Mouse (Mus musculus) lung, adult 2 months (tissue): ENCODE measurements around the gene Tlr8.

Source experiments
- CTCF ChIP-seq: fragments of 200-500 bp; IDR thresholded peaks from 2 replicates; pipeline ENCODE4 v1.5.1; 2011; ENCODE audit warnings: mild to moderate bottlenecking, low read length, control low read depth; ENCODE audit not compliant: insufficient read depth
- POLR2A ChIP-seq: fragments of 200-500 bp; IDR thresholded peaks from 2 replicates; pipeline ENCODE4 v1.6.1; 2011; ENCODE audit warnings: low read depth, mild to moderate bottlenecking, control low read depth, low read length, borderline replicate concordance; ENCODE audit errors: extremely low read depth

DNA sequence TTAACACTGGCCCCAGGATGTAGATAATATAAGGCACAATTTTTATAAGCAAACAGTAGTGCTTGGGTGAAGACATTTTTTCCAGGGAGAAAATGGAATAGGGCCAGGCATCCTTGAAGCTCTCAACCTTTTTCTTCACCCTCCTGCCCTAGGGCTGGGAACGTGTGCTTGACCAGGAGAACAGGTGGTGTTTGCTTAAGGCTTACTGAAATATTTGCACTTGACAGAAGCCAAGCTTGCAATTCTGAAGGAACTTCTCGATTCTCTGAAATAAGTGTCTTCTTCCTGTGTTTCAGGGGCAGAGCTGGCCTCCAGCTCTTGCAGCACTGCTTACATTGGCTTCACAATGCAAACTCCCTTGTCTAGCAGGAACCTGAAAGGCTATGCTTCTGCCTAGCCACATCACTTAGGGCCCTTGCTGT is 68.9 kb downstream of the Tlr8 start:
- TF ChIP-seq CTCF = no peak
- no peak for TF ChIP-seq POLR2A
